Mouse (Mus musculus): Measurements from ENCODE around the gene Vmn1r165.
"Not testable (repeated sequence)": the region's sequence is repeated elsewhere in the genome, so short reads cannot be mapped to it uniquely, and the experiment has no call there.

Gene Vmn1r165

DNA sequence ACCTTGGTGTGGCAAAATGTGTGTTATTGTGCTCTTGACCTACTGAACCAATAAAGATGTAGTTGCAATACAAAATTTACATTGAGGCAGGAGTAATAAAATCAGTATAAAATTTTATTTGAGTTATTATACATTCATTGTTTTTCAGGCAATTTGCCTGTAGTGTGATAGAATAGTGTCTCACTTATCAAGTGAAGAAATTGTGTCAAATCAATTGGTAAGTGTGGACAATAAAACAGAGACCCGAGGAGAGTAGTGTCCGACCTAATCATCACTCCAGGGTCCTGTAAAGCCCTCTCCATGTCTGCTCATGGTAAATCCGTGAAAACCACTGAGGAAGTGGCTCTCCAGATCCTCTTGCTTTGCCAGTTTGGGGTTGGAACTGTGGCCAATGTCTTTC is at the start of gene Vmn1r165:
Vmn1r165 (plus strand) TSS at position 301 of the 400 bp plus-strand sequence.
- not testable (repeated sequence) for DNase-seq (ENCODE audit: low read depth, low spot score)

DNA sequence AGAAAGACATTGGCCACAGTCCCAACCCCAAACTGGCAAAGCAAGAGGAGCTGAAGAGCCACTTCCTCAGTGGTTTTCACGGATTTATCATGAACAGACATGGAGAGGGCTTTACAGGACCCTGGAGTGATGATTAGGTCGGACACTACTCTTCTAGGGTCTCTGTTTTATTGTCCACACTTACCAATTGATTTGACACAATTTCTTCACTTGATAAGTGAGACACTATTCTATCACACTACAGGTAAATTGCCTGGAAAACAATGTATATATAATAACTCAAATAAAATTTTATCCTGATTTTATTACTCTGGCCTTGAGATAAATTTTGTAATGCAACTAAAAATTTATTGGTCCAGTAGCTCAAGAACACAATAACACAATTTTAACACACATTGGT is 34.5 kb downstream of the Vmn1r165 start, which contains the start of gene Vmn1r166:
Vmn1r166 (minus strand) TSS at position 101 of the 400 bp plus-strand sequence.
- DNase-seq (ENCODE audit: low read depth, low spot score), result not testable (repeated sequence)

Measured in c-Kit-negative CD71-positive TER-119-positive erythroid progenitor cells, embryonic 14.5 days (primary cell).